Mouse (Mus musculus) kidney, adult 2 months (tissue): ENCODE results near the gene Was.

Experiments used
- CTCF ChIP-seq: fragments of 200-500 bp; conservative IDR thresholded peaks from 2 replicates; pipeline ENCODE4 v1.5.1; 2011; ENCODE audit warnings: low read depth, mild to moderate bottlenecking, control low read depth, low read length, moderate library complexity, mixed read lengths; ENCODE audit not compliant: insufficient read depth, insufficient read length
- POLR2A ChIP-seq: fragments of 200-500 bp; IDR thresholded peaks from one replicate; pipeline ENCODE4 v1.6.1; 2011; ENCODE audit warnings: low read depth, low read length, control low read depth

GRCm38 (mm10) chrX:8131393-8131792, 41.1 kb upstream of the Was start:
- TF ChIP-seq POLR2A = no peak
- TF ChIP-seq CTCF = no peak
